Mouse (Mus musculus) hindbrain, postnatal 0 days (tissue): ENCODE data around the gene Impg2. TPM values are rescaled to one million over a fixed set of nuclear protein-coding genes. Genes with fewer than 3 reads are reported as not detected.
A peak's percentile ranks its signal among the peaks of the same experiment; 100 is the strongest.

Experiments
- ATAC-seq: fragments of 200-750 bp; cut with Nextera tagmentation; 2 replicates; pipeline ENCODE4 v1.8.0; 2017; ENCODE audit warnings: mild to moderate bottlenecking, moderate TSS enrichment, moderate library complexity
- DNase-seq: peaks from one replicate; pipeline ENCODE4 v3.0.0-alpha.2; 2015; ENCODE audit warnings: low spot score
- H3K27ac ChIP-seq: fragments of 300-500 bp; sonication (generic); 2 replicates; pipeline ENCODE4 v1.5.1; 2014; ENCODE audit warnings: mild to moderate bottlenecking
- H3K27me3 ChIP-seq: fragments of 300-500 bp; sonication (generic); 2 replicates; pipeline ENCODE4 v1.6.1; 2014; ENCODE audit warnings: low read length, mixed read lengths; ENCODE audit not compliant: insufficient read depth
- H3K36me3 ChIP-seq: fragments of 300-500 bp; sonication (generic); 2 replicates; pipeline ENCODE4 v1.6.1; 2014; ENCODE audit warnings: low read length, mixed read lengths; ENCODE audit not compliant: insufficient read depth
- H3K4me1 ChIP-seq: fragments of 300-500 bp; sonication (generic); 2 replicates; pipeline ENCODE4 v1.6.1; 2014; ENCODE audit warnings: antibody characterized with exemption, low read length, mixed read lengths; ENCODE audit not compliant: insufficient read depth
- H3K4me2 ChIP-seq: fragments of 300-500 bp; sonication (generic); 2 replicates; pipeline ENCODE4 v1.6.1; 2014; ENCODE audit warnings: low read depth, mild to moderate bottlenecking, low read length, moderate library complexity, mixed read lengths
- H3K4me3 ChIP-seq: fragments of 300-500 bp; sonication (generic); 2 replicates; pipeline ENCODE4 v1.5.1; 2014; ENCODE audit warnings: low read length
- H3K9ac ChIP-seq: fragments of 300-500 bp; sonication (generic); replicated peaks from 2 replicates; pipeline ENCODE4 v1.6.1; 2014; ENCODE audit warnings: mild to moderate bottlenecking, low read length, moderate library complexity, mixed read lengths
- H3K9me3 ChIP-seq: fragments of 300-500 bp; sonication (generic); 2 replicates; pipeline ENCODE4 v1.6.1; 2016; ENCODE audit warnings: low read length, mixed read lengths
- CTCF ChIP-seq: IDR thresholded peaks from 2 replicates; pipeline ENCODE4 v1.5.1; 2016; ENCODE audit warnings: antibody characterized with exemption, control low read depth, low read depth
- WGBS: fragments of 180-500 bp; shearing (Covaris S2); extraction: QIAGEN DNeasy Blood & Tissue Kit; methylation state at CpG from one replicate; pipeline ENCODE4 v1.1.7; 2014; 5-methylcytosine and 5-hydroxymethylcytosine counted together
- polyA plus RNA-seq: library from polyadenylated mRNA; unstranded; fragments of >200 nt; fragmentation: Nextera tagmentation; extraction: Ambion mirVana; gene quantifications from 2 replicates; pipeline ENCODE4 v1.2.1, GENCODE M21; 2015
- total RNA-seq: library from RNA; depleted of rRNA; stranded (reverse); fragments of >200 nt; gene quantifications from 2 replicates; pipeline ENCODE4 v1.2.3, GENCODE M21; 2014; rRNA removed

The Impg2 gene
- total RNA-seq, result 0.26 and 0.29 TPM in 2 replicates
- 0.08 TPM in 2 replicates for polyA plus RNA-seq

GRCm38 (mm10) chr16:56204051-56204450 is at the start of gene Impg2:
Impg2 (plus strand) TSS chr16:56204313.
- no peaks in the 10 kb centered on the region for H3K4me1 ChIP-seq
- H3K9ac ChIP-seq, result no peak within 1 kb of the TSS
- no peak for ATAC-seq
- H3K36me3 ChIP-seq, result no peaks in the 10 kb centered on the region
- H3K27ac ChIP-seq, result no peak within 1 kb of the TSS
- no peaks in the 10 kb centered on the region for H3K27me3 ChIP-seq
- no peak for DNase-seq
- no peak within 1 kb of the TSS for H3K4me3 ChIP-seq
- no peaks in the 10 kb centered on the region for H3K9me3 ChIP-seq
- 73% methylated on average over 6 of the region's 6 CpGs for WGBS
- TF ChIP-seq CTCF, result no peak
- no peak within 1 kb of the TSS for H3K4me2 ChIP-seq

DNA sequence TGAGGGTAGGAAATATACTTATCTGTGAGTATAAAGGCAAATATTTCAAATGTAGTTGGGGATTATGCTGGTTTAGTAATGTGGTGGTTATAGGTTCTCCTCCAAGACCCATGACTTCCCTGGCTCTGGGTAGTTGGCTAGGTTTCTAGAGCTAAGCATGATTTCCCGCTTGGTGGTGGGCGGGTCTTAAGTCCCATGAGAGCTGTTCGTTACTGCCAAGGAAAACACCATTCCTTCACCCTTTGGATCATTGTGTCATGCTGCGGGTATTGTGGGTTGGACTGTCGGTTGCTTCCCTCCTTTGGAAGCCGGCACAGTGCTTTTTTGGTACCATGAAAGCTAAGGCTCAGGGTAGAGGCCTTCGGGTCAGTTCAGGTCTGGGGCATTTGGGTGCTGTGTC is 40.6 kb upstream of the Impg2 start:
- WGBS, result 89% methylated on average over 7 of the region's 7 CpGs
- Histone ChIP-seq H3K4me3 (no peak overlapping the region), H3K4me1 (no peaks in the 10 kb centered on the region), H3K4me2 (no peak overlapping the region), H3K27me3 (no peaks in the 10 kb centered on the region), H3K9ac (no peak overlapping the region), H3K27ac (no peak overlapping the region), H3K9me3 (no peaks in the 10 kb centered on the region), H3K36me3 (peaks cover 8% of the 10 kb centered on the region; the same call in 1 of the 2 replicates)
- TF ChIP-seq CTCF, result no peak
- DNase-seq (no peak), ATAC-seq (no peak)

DNA sequence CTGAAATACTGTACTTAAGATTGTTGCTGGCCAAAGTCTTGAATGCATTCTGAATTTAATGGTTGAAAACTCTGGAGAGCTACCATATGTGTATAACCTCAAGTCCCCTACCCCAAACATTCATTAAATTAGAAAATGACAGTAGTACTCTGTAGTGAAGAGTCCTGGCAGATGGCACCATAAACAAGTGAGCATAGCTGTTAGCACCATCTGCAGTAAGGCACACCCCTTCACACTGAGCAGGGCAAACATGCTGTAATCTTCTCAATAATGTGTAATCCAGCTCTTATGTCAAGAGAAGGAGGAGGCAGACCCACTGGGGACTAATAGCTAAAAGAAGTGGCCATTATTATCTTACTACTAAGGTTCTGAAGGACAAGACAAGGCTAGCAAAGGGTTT is 33.9 kb upstream of the Impg2 start:
- H3K9ac ChIP-seq, result no peak overlapping the region
- H3K36me3 ChIP-seq, result peaks cover 14% of the 10 kb centered on the region; the same call in 1 of the 2 replicates
- DNase-seq, result peak; percentile 10
- TF ChIP-seq CTCF, result no peak
- H3K9me3 ChIP-seq, result no peaks in the 10 kb centered on the region
- ATAC-seq, result 0 out of 2 replicates have a peak, but pooled peaks have one; percentile 43
- H3K27ac ChIP-seq, result no peak overlapping the region
- H3K4me3 ChIP-seq, result no peak overlapping the region
- H3K4me2 ChIP-seq, result no peak overlapping the region
- no peaks in the 10 kb centered on the region for H3K4me1 ChIP-seq
- no peaks in the 10 kb centered on the region for H3K27me3 ChIP-seq

DNA sequence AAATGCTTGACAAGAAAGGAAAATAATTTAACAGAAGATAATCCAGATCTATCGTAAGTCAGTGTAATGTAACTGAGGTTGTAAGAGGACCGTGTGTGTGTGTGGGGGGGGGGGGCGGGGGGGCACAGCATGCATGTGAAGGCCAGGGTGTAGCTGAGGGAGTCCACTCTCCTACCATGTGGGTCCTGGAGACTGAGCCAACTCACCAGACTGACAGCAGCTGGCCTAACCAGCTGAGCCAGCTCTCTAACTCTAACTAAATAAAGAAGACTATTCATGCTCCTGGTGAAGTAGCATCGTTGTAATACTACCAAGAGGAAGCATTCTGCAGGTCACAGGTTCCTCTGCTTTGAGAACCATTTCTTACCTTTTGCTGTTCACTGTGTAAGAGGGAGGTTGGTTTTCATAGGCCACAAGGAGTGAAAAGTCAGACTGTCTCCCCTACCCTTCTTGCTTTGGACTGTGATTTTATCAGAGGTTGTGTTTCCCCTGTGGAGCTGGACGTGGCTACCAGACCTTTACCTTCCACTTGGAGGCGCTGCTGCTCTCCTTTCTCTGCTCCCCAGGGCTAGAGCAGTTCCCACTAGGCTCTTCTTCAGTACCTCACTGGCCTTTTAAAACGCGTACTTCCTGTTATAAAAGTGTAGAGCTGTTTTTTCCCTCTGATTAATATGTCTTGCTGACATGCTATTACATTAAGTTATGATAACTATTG is 28.1 kb upstream of the Impg2 start:
- ATAC-seq (peak; percentile 59), DNase-seq (peak; percentile 51)
- Histone ChIP-seq H3K27ac (no peak overlapping the region), H3K36me3 (peaks cover 9% of the 10 kb centered on the region), H3K4me2 (no peak overlapping the region), H3K9ac (no peak overlapping the region), H3K4me1 (no peaks in the 10 kb centered on the region), H3K4me3 (no peak overlapping the region), H3K27me3 (no peaks in the 10 kb centered on the region), H3K9me3 (no peaks in the 10 kb centered on the region)
- peak; percentile 56 for TF ChIP-seq CTCF
- WGBS, result 65% methylated on average over 8 of the region's 8 CpGs

DNA sequence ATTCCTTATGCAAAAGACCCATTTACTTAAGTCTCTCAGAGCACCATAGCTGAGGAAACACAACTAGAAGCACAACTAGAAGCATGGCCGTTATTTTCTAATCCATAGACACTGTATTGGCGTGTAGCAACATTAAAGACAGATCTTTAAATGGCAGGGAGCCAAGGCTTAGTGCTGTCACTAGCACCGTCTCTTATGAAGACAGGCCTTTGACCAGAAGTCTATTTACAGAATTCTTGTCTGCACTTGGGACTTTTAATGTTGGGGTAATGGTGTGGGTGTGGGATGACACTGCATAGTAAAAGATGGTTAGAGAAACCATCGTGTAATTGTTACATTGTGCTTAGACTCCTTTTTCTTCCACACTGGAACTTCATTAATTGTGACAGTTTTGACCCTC is 17.2 kb upstream of the Impg2 start:
- H3K9me3 ChIP-seq, result no peaks in the 10 kb centered on the region
- H3K4me2 ChIP-seq, result no peak overlapping the region
- peaks cover 32% of the 10 kb centered on the region; the same call in 1 of the 2 replicates for H3K36me3 ChIP-seq
- TF ChIP-seq CTCF, result no peak
- H3K4me1 ChIP-seq, result no peaks in the 10 kb centered on the region
- ATAC-seq (no peak), DNase-seq (no peak)
- 78% methylated on average over 4 of the region's 4 CpGs for WGBS
- H3K27me3 ChIP-seq, result no peaks in the 10 kb centered on the region
- H3K9ac ChIP-seq, result no peak overlapping the region
- no peak overlapping the region for H3K4me3 ChIP-seq
- H3K27ac ChIP-seq, result no peak overlapping the region

DNA sequence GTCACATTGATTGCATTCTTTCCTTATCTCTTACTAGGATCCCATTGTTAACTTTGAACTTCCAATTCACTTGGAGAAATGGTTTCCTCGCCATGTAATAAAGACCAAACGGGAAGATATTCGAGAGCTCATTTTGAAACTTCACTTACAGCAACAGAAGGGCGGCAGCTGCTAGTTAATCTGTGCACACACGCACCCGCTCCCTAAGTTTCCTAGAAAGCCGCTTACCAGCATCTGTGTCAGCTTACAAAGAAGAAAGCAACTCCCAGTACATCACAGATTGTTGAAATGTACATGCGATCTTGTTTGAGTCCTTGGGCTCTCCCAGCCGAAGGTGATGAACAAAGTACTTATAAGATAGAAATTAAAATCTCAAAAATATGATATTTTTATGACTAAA is 15.9 kb upstream of the Impg2 start:
- no peak overlapping the region for H3K4me2 ChIP-seq
- H3K4me1 ChIP-seq, result no peaks in the 10 kb centered on the region
- ATAC-seq, result no peak
- H3K9me3 ChIP-seq, result no peaks in the 10 kb centered on the region
- TF ChIP-seq CTCF, result no peak
- peak; percentile 31 for DNase-seq
- no peaks in the 10 kb centered on the region for H3K27me3 ChIP-seq
- 79% methylated on average over 9 of the region's 9 CpGs for WGBS
- H3K36me3 ChIP-seq, result peaks cover 25% of the 10 kb centered on the region; the same call in 1 of the 2 replicates
- no peak overlapping the region for H3K4me3 ChIP-seq
- no peak overlapping the region for H3K9ac ChIP-seq
- no peak overlapping the region for H3K27ac ChIP-seq

GRCm38 (mm10) chr16:56212740-56213139 is 8.6 kb downstream of the Impg2 start:
- no peaks in the 10 kb centered on the region for H3K4me1 ChIP-seq
- no peaks in the 10 kb centered on the region for H3K36me3 ChIP-seq
- no peaks in the 10 kb centered on the region for H3K27me3 ChIP-seq
- no peak overlapping the region for H3K4me2 ChIP-seq
- ATAC-seq, result no peak
- 66% methylated on average over 3 of the region's 3 CpGs for WGBS
- no peak overlapping the region for H3K4me3 ChIP-seq
- no peak for DNase-seq
- H3K27ac ChIP-seq, result no peak overlapping the region
- no peak for TF ChIP-seq CTCF
- H3K9me3 ChIP-seq, result no peaks in the 10 kb centered on the region
- H3K9ac ChIP-seq, result no peak overlapping the region
